Mouse (Mus musculus) adrenal gland, postnatal 10 days (tissue): Measurements from ENCODE around the gene Grik1. TPM values are rescaled to one million over a fixed set of nuclear protein-coding genes. Genes with fewer than 3 reads are reported as not detected.

Source experiments
- DNase-seq: peaks from one replicate; pipeline ENCODE4 v3.0.0; 2021; ENCODE audit warnings: mixed read lengths
- total RNA-seq, 2 experiments: library from RNA; stranded (reverse); gene quantifications; 2 replicates each; pipeline ENCODE4 v1.2.3; 2021

The Grik1 gene
- total RNA-seq, 2 experiments from 2014 or later: 0.15 to 0.33 TPM

GRCm38 (mm10) chr16:87853451-87854085 lies 436.5 kb downstream of the Grik1 start:
- no peak for DNase-seq

- DNase-seq: no peak
Observed at GRCm38 (mm10) chr16:87851550-87851949, 438.5 kb downstream of the Grik1 start.

- no peak for DNase-seq
Observed at GRCm38 (mm10) chr16:87848799-87849198, 441.3 kb downstream of the Grik1 start.

Other genes with a start within 250 kb of the Grik1 start
- gene Cldn17, start 216.7 kb upstream of the Grik1 start, total RNA-seq: not detected